Mouse (Mus musculus): ENCODE results near the gene Htr1f. TPM values are rescaled to one million over a fixed set of nuclear protein-coding genes. Genes with fewer than 3 reads are reported as not detected.

Gene Htr1f
- polyA plus RNA-seq, 1 experiment from 2014 or later = not detected

GRCm38 (mm10) chr16:64881442-64881841, 224.2 kb downstream of the Htr1f start:
- no peak overlapping the region for H3K9ac ChIP-seq (ENCODE audit: low read length)
- H3K27me3 ChIP-seq (ENCODE audit: control insufficient read depth, insufficient read depth, low read length) = no peaks in the 10 kb centered on the region
- no peaks in the 10 kb centered on the region for H3K36me3 ChIP-seq (ENCODE audit: control insufficient read depth, insufficient read depth, low read length)
- no peak overlapping the region for H3K4me3 ChIP-seq (replicated peaks; ENCODE audit: low read length)
- no peak for ATAC-seq (ENCODE audit: insufficient read depth, low FRiP score)
- no peak overlapping the region for H3K27ac ChIP-seq (ENCODE audit: low read length)
- WGBS = 76% methylated on average over 2 of the region's 2 CpGs
- peaks cover 5% of the 10 kb centered on the region; the same call in 1 of the 2 replicates for H3K4me1 ChIP-seq (ENCODE audit: control insufficient read depth, insufficient read depth, low read length)
- no peaks in the 10 kb centered on the region for H3K9me3 ChIP-seq (replicated peaks; ENCODE audit: control insufficient read depth, low read length)
- no peak overlapping the region for H3K4me2 ChIP-seq (ENCODE audit: low read depth, low read length)

GRCm38 (mm10) chr16:64880986-64881385, 224.7 kb downstream of the Htr1f start:
- WGBS = 76% methylated on average over 3 of the region's 3 CpGs
- H3K4me2 ChIP-seq (ENCODE audit: low read depth, low read length) = no peak overlapping the region
- no peaks in the 10 kb centered on the region for H3K9me3 ChIP-seq (replicated peaks; ENCODE audit: control insufficient read depth, low read length)
- no peak overlapping the region for H3K27ac ChIP-seq (ENCODE audit: low read length)
- H3K36me3 ChIP-seq (ENCODE audit: control insufficient read depth, insufficient read depth, low read length) = no peaks in the 10 kb centered on the region
- no peak for ATAC-seq (ENCODE audit: insufficient read depth, low FRiP score)
- no peaks in the 10 kb centered on the region for H3K27me3 ChIP-seq (ENCODE audit: control insufficient read depth, insufficient read depth, low read length)
- no peak overlapping the region for H3K4me3 ChIP-seq (replicated peaks; ENCODE audit: low read length)
- H3K4me1 ChIP-seq (ENCODE audit: control insufficient read depth, insufficient read depth, low read length) = peaks cover 5% of the 10 kb centered on the region; the same call in 1 of the 2 replicates
- H3K9ac ChIP-seq (ENCODE audit: low read length) = no peak overlapping the region

- no peak overlapping the region for H3K9ac ChIP-seq (ENCODE audit: low read length)
- H3K4me3 ChIP-seq (replicated peaks; ENCODE audit: low read length) = no peak overlapping the region
- H3K9me3 ChIP-seq (replicated peaks; ENCODE audit: control insufficient read depth, low read length) = no peaks in the 10 kb centered on the region
- no peaks in the 10 kb centered on the region for H3K36me3 ChIP-seq (ENCODE audit: control insufficient read depth, insufficient read depth, low read length)
- H3K27ac ChIP-seq (ENCODE audit: low read length) = no peak overlapping the region
- H3K4me2 ChIP-seq (ENCODE audit: low read depth, low read length) = no peak overlapping the region
- no peaks in the 10 kb centered on the region for H3K27me3 ChIP-seq (ENCODE audit: control insufficient read depth, insufficient read depth, low read length)
- peaks cover 5% of the 10 kb centered on the region; the same call in 1 of the 2 replicates for H3K4me1 ChIP-seq (ENCODE audit: control insufficient read depth, insufficient read depth, low read length)
- peak; percentile 53; the same call in 1 of the 2 replicates for ATAC-seq (ENCODE audit: insufficient read depth, low FRiP score)
- 36% methylated on average over 5 of the region's 5 CpGs for WGBS
Measured at GRCm38 (mm10) chr16:64879735-64880134, 225.9 kb downstream of the Htr1f start.

- Histone ChIP-seq H3K4me1 (ENCODE audit: control insufficient read depth, insufficient read depth, low read length) (no peaks in the 10 kb centered on the region), H3K36me3 (ENCODE audit: control insufficient read depth, insufficient read depth, low read length) (no peaks in the 10 kb centered on the region), H3K9me3 (replicated peaks; ENCODE audit: control insufficient read depth, low read length) (no peaks in the 10 kb centered on the region), H3K27ac (ENCODE audit: low read length) (no peak overlapping the region), H3K27me3 (ENCODE audit: control insufficient read depth, insufficient read depth, low read length) (no peaks in the 10 kb centered on the region), H3K4me2 (ENCODE audit: low read depth, low read length) (no peak overlapping the region), H3K9ac (ENCODE audit: low read length) (no peak overlapping the region), H3K4me3 (replicated peaks; ENCODE audit: low read length) (no peak overlapping the region)
- 77% methylated on average over 3 of the region's 3 CpGs for WGBS
- ATAC-seq (ENCODE audit: insufficient read depth, low FRiP score) = no peak
Measured at GRCm38 (mm10) chr16:64878611-64879132, 227.0 kb downstream of the Htr1f start.

GRCm38 (mm10) chr16:64877314-64877713, 228.3 kb downstream of the Htr1f start:
- H3K4me1 ChIP-seq (ENCODE audit: control insufficient read depth, insufficient read depth, low read length) = peaks cover under 1% of the 10 kb centered on the region; the same call in 1 of the 2 replicates
- no peaks in the 10 kb centered on the region for H3K36me3 ChIP-seq (ENCODE audit: control insufficient read depth, insufficient read depth, low read length)
- H3K9ac ChIP-seq (ENCODE audit: low read length) = no peak overlapping the region
- H3K27me3 ChIP-seq (ENCODE audit: control insufficient read depth, insufficient read depth, low read length) = no peaks in the 10 kb centered on the region
- H3K27ac ChIP-seq (ENCODE audit: low read length) = no peak overlapping the region
- 89% methylated on average over 3 of the region's 3 CpGs for WGBS
- no peak overlapping the region for H3K4me2 ChIP-seq (ENCODE audit: low read depth, low read length)
- no peak overlapping the region for H3K4me3 ChIP-seq (replicated peaks; ENCODE audit: low read length)
- ATAC-seq (ENCODE audit: insufficient read depth, low FRiP score) = no peak
- H3K9me3 ChIP-seq (replicated peaks; ENCODE audit: control insufficient read depth, low read length) = no peaks in the 10 kb centered on the region

- no peak overlapping the region for H3K4me2 ChIP-seq (ENCODE audit: low read depth, low read length)
- H3K4me1 ChIP-seq (ENCODE audit: control insufficient read depth, insufficient read depth, low read length) = peaks cover 3% of the 10 kb centered on the region; the same call in 1 of the 2 replicates
- no peak overlapping the region for H3K9ac ChIP-seq (ENCODE audit: low read length)
- H3K27me3 ChIP-seq (ENCODE audit: control insufficient read depth, insufficient read depth, low read length) = no peaks in the 10 kb centered on the region
- WGBS = 82% methylated on average over 4 of the region's 4 CpGs
- H3K27ac ChIP-seq (ENCODE audit: low read length) = no peak overlapping the region
- H3K4me3 ChIP-seq (replicated peaks; ENCODE audit: low read length) = no peak overlapping the region
- ATAC-seq (ENCODE audit: insufficient read depth, low FRiP score) = no peak
- H3K9me3 ChIP-seq (replicated peaks; ENCODE audit: control insufficient read depth, low read length) = no peaks in the 10 kb centered on the region
- H3K36me3 ChIP-seq (ENCODE audit: control insufficient read depth, insufficient read depth, low read length) = no peaks in the 10 kb centered on the region
Measured at GRCm38 (mm10) chr16:64876631-64877265, 228.9 kb downstream of the Htr1f start.

GRCm38 (mm10) chr16:64875822-64876221, 229.8 kb downstream of the Htr1f start:
- Histone ChIP-seq H3K9me3 (replicated peaks; ENCODE audit: control insufficient read depth, low read length) (no peaks in the 10 kb centered on the region), H3K4me1 (ENCODE audit: control insufficient read depth, insufficient read depth, low read length) (peaks cover 3% of the 10 kb centered on the region; the same call in 1 of the 2 replicates), H3K4me3 (replicated peaks; ENCODE audit: low read length) (no peak overlapping the region)

GRCm38 (mm10) chr16:64875384-64875783, 230.3 kb downstream of the Htr1f start:
- peaks cover 3% of the 10 kb centered on the region; the same call in 1 of the 2 replicates for H3K4me1 ChIP-seq (ENCODE audit: control insufficient read depth, insufficient read depth, low read length)
- no peaks in the 10 kb centered on the region for H3K36me3 ChIP-seq (ENCODE audit: control insufficient read depth, insufficient read depth, low read length)
- no peak for ATAC-seq (ENCODE audit: insufficient read depth, low FRiP score)
- H3K9ac ChIP-seq (ENCODE audit: low read length) = no peak overlapping the region
- H3K27me3 ChIP-seq (ENCODE audit: control insufficient read depth, insufficient read depth, low read length) = no peaks in the 10 kb centered on the region
- H3K9me3 ChIP-seq (replicated peaks; ENCODE audit: control insufficient read depth, low read length) = no peaks in the 10 kb centered on the region
- H3K4me2 ChIP-seq (ENCODE audit: low read depth, low read length) = no peak overlapping the region
- no peak overlapping the region for H3K4me3 ChIP-seq (replicated peaks; ENCODE audit: low read length)
- 96% methylated on average over 10 of the region's 10 CpGs for WGBS
- no peak overlapping the region for H3K27ac ChIP-seq (ENCODE audit: low read length)

More at GRCm38 (mm10) chr16:64875822-64876221, 229.8 kb downstream of the Htr1f start:
- Histone ChIP-seq H3K27ac (ENCODE audit: low read length) (no peak overlapping the region), H3K9ac (ENCODE audit: low read length) (no peak overlapping the region), H3K4me2 (ENCODE audit: low read depth, low read length) (no peak overlapping the region), H3K27me3 (ENCODE audit: control insufficient read depth, insufficient read depth, low read length) (no peaks in the 10 kb centered on the region), H3K36me3 (ENCODE audit: control insufficient read depth, insufficient read depth, low read length) (no peaks in the 10 kb centered on the region)
- whole genome bisulfite sequencing = 77% methylated on average over 1 of the region's 1 CpGs
- ATAC-seq (ENCODE audit: insufficient read depth, low FRiP score) = no peak
